Mouse (Mus musculus) small intestine, adult 2 months (tissue): ENCODE results near the gene Ranbp3.

Experiments
- CTCF ChIP-seq: fragments of 200-500 bp; IDR thresholded peaks from 2 replicates; pipeline ENCODE4 v1.5.1; 2012; ENCODE audit warnings: low read depth, mild to moderate bottlenecking, control low read depth, inconsistent platforms, low read length, moderate library complexity, mixed read lengths; ENCODE audit not compliant: insufficient replicate concordance, insufficient read length; ENCODE audit errors: extremely low read depth
- POLR2A ChIP-seq: fragments of 200-500 bp; IDR thresholded peaks from 2 replicates; pipeline ENCODE4 v1.6.1; 2012; ENCODE audit warnings: low read depth, mild to moderate bottlenecking, control low read depth, inconsistent platforms, low read length, moderate library complexity

- TF ChIP-seq POLR2A (no peak), CTCF (no peak)
Measured at GRCm38 (mm10) chr17:56709708-56710107, 36.6 kb downstream of the Ranbp3 start.
